In the genomic region with DNA sequence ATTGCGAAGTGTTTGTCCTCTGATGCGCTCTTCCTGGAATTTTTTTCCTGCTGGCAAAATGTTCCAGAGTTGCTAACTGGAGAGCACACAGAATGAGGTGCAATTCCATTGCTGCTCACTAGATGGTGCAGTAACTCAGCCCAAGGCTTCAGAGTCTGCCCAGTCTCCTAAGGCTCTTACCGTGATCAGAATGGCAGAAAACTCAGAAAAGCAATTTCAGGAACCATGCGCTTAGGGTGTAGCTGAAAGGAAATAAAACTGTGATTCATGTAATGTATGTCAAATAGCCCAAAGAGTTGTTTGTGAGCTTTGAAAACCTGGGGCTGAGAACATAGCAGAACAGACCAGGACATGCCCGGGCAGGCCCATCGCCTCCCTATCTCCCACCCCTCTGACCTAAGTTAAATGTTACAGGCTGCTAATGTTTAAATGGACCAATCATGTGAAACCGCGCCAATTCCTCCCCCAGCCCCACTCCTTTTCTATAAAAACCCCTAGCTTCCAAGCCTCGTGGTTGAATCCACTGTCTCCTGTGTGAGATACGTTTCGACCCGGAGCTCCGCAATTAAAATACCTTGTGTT, we compare ENCODE assay signal across 10 mouse cellular contexts. TPM values are rescaled to one million over a fixed set of nuclear protein-coding genes. Genes with fewer than 3 reads are reported as not detected.
A peak's percentile ranks its signal among the peaks of the same experiment; 100 is the strongest.
DNase-seq lines count a peak whose midpoint lies in the region; ATAC-seq and TF ChIP-seq lines count a peak whose summit lies in the region.
"Not testable (repeated sequence)": the region's sequence is repeated elsewhere in the genome, so short reads cannot be mapped to it uniquely, and the experiment has no call there.
"Had no signal": no experiment of that assay in that cellular context is flagged by ENCODE, and none has a peak within 500 bp of the region (broad histone marks: within the 10 kb centered on the region; RNA-seq: fewer than 3 reads in every experiment).

No protein-coding gene starts in this region.

- not testable (repeated sequence) for H3K9me3 ChIP-seq in CH12.LX (replicated peaks; ENCODE audit: low read length); forebrain, embryonic 16.5 days (ENCODE audit: control insufficient read depth, low read length); liver, embryonic 11.5 days (ENCODE audit: control insufficient read depth, low read length)

- DNase-seq in CH12.LX (ENCODE audit: extremely low read depth): peak; percentile 60
- peak; percentile 52 to 65 for DNase-seq in cerebellum, adult 18-20 months
- peak; percentile 70 to 77 for DNase-seq in kidney, postnatal 4 days
- peak; percentile 39 for DNase-seq in liver, embryonic 11.5 days (ENCODE audit: low spot score)
- peak; percentile 65 for DNase-seq in neural tube, embryonic 10.5 days (ENCODE audit: extremely low spot score, low spot score)
- peak; percentile 34 for DNase-seq in telencephalon, adult 2 months (ENCODE audit: low read depth, low spot score)

- ATAC-seq in forebrain, embryonic 16.5 days: peak; percentile 89
- peak; percentile 80 to 85 for ATAC-seq in hematopoietic stem cell, adult 5-6 weeks (replicated peaks in 1 of 2; ENCODE audit: insufficient read depth in 1 of 2, low FRiP score in 2 of 2, low TSS enrichment in 1 of 2, low read depth in 1 of 2, poor library complexity in 2 of 2, severe bottlenecking in 2 of 2)
- ATAC-seq in liver, embryonic 11.5 days (replicated peaks; ENCODE audit: low FRiP score): peak; percentile 36; the same call in 1 of the 2 replicates

- in situ Hi-C loops in CH12.LX (cut with MboI; ENCODE audit: low pct_ligation_motif_present, low pct_unique_long_range_greater_than_20kb, low sequenced_read_pairs): loop anchor here (10.0 kb wide), 1 partner anchor 125 kb away; the partner anchor contains the start of gene Pglyrp1

- not testable (repeated sequence) for H3K27ac ChIP-seq in CH12.LX (ENCODE audit: insufficient read depth, low read depth); forebrain, embryonic 16.5 days (ENCODE audit: low read length); liver, embryonic 11.5 days (ENCODE audit: low read depth, low read length)

- peaks cover 11% of the 10 kb centered on the region for H3K27me3 ChIP-seq in CH12.LX (replicated peaks)
- not testable (repeated sequence) for H3K27me3 ChIP-seq in forebrain, embryonic 16.5 days (replicated peaks; ENCODE audit: control insufficient read depth, insufficient read depth, low read length)
- H3K27me3 ChIP-seq in liver, embryonic 11.5 days (replicated peaks; ENCODE audit: control insufficient read depth, insufficient read depth, low read length): peaks cover 14% of the 10 kb centered on the region

- TF ChIP-seq POLR2A in CH12.LX (IDR thresholded peaks at IDR 0.05; ENCODE audit: low read depth, low read length): not testable (repeated sequence)

- not testable (repeated sequence) for H3K9ac ChIP-seq in CH12.LX (ENCODE audit: insufficient read depth, low read depth); forebrain, embryonic 16.5 days (replicated peaks; ENCODE audit: low read depth, low read length); liver, embryonic 11.5 days (ENCODE audit: low read depth, low read length)

- peak; percentile 84 for TF ChIP-seq RAD21 in CH12.LX (IDR thresholded peaks at IDR 0.05; ENCODE audit: low read depth, low read length)

- H3K79me2 ChIP-seq in CH12.LX (replicated peaks; ENCODE audit: control insufficient read depth, extremely low read depth, insufficient read depth, poor library complexity, severe bottlenecking): not testable (repeated sequence)

- H3K4me2 ChIP-seq in CH12.LX (ENCODE audit: insufficient read depth, low read depth, poor library complexity, severe bottlenecking); forebrain, embryonic 16.5 days (ENCODE audit: low read length); liver, embryonic 11.5 days: not testable (repeated sequence)

- not testable (repeated sequence) for H3K4me3 ChIP-seq in CH12.LX (replicated peaks in 1 of 3; ENCODE audit: low read depth in 2 of 3, low read length in 2 of 3, poor library complexity in 1 of 3); forebrain, embryonic 16.5 days (replicated peaks; ENCODE audit: low read length); liver, embryonic 11.5 days (ENCODE audit: low read depth, low read length)

- 46% methylated on average over 11 of the region's 13 CpGs for WGBS in forebrain, embryonic 16.5 days
- 52% methylated on average over 11 of the region's 13 CpGs for WGBS in liver, embryonic 11.5 days

- TF ChIP-seq EP300 in CH12.LX (IDR thresholded peaks at IDR 0.05; ENCODE audit: low read length): not testable (repeated sequence)

- dilution Hi-C loops in CH12.LX (cut with MboI; ENCODE audit: extremely low pct_ligation_motif_present, extremely low pct_unique_long_range_greater_than_20kb, low sequenced_read_pairs): not testable (repeated sequence)

- peak; percentile 85 to 90 for TF ChIP-seq CTCF in CH12.LX (conservative IDR thresholded peaks at IDR 0.05 in 1 of 2, IDR thresholded peaks at IDR 0.05 in 1 of 2; ENCODE audit: low read depth in 2 of 2, low read length in 2 of 2)

- H3K4me1 ChIP-seq in CH12.LX (ENCODE audit: control insufficient read depth in 1 of 2, insufficient read depth in 2 of 2); forebrain, embryonic 16.5 days (replicated peaks; ENCODE audit: control insufficient read depth, insufficient read depth, low read length); liver, embryonic 11.5 days (replicated peaks; ENCODE audit: control insufficient read depth, insufficient read depth, low read length): not testable (repeated sequence)

- not testable (repeated sequence) for H3K36me3 ChIP-seq in CH12.LX (replicated peaks in 1 of 2; ENCODE audit: control insufficient read depth in 1 of 2, insufficient read depth in 1 of 2, low read length in 1 of 2); forebrain, embryonic 16.5 days (ENCODE audit: control insufficient read depth, insufficient read depth); liver, embryonic 11.5 days (ENCODE audit: control insufficient read depth, insufficient read depth, low read length)

TF ChIP-seq in CH12.LX, 34 proteins besides CTCF, POLR2A, EP300 and RAD21:
- peak; percentile 83 for TF ChIP-seq SMC3 (IDR thresholded peaks at IDR 0.05; ENCODE audit: low read depth, low read length)

RNA-seq across cellular contexts. Expression of gene Psg22, which starts 32.1 kb away (rescaled TPM):
- total RNA-seq in CH12.LX (2012; rRNA removed) (not detected in 2 replicates), CH12.LX (2014; rRNA removed) (not detected in 2 replicates)
- polyA plus RNA-seq in CH12.LX (2012; ENCODE audit: insufficient read length, low read depth): not detected in 2 replicates
- not detected in 2 replicates for polyA plus RNA-seq in forebrain, embryonic 16.5 days (2015; fragmentation: Nextera tagmentation; extraction: Ambion mirVana)
- not detected in 2 replicates for total RNA-seq in hematopoietic stem cell, adult 5-6 weeks (2017)
- polyA plus RNA-seq in liver, embryonic 11.5 days (2014; fragmentation: Nextera tagmentation; extraction: Ambion mirVana): not detected in 2 replicates
- polyA plus RNA-seq: limb, embryonic 15.5 days; urinary bladder, adult 2 months had no signal

RNA-seq across cellular contexts. Expression of gene Psg19, which starts 48.3 kb away (rescaled TPM):
- total RNA-seq in CH12.LX (2012; rRNA removed) (not detected in 2 replicates), CH12.LX (2014; rRNA removed) (not detected in 2 replicates)
- not detected in 2 replicates for polyA plus RNA-seq in CH12.LX (2012; ENCODE audit: insufficient read length, low read depth)
- polyA plus RNA-seq in forebrain, embryonic 16.5 days (2015; fragmentation: Nextera tagmentation; extraction: Ambion mirVana): not detected in 2 replicates
- not detected in 2 replicates for total RNA-seq in hematopoietic stem cell, adult 5-6 weeks (2017)
- not detected in 2 replicates for polyA plus RNA-seq in liver, embryonic 11.5 days (2014; fragmentation: Nextera tagmentation; extraction: Ambion mirVana)
- polyA plus RNA-seq: limb, embryonic 15.5 days; urinary bladder, adult 2 months had no signal

Comparison
In these comparisons a context has a peak if more than half of its experiments do, and no peak if none do; other contexts are left out.
1. ATAC-seq: peak in every context shown above with its lines; median percentile 89 in forebrain, embryonic 16.5 days; 82 in hematopoietic stem cell, adult 5-6 weeks; 36 in liver, embryonic 11.5 days.